Mouse (Mus musculus) liver, adult 2 months (tissue): Measurements from ENCODE around the gene Epb41l3. TPM values are rescaled to one million over a fixed set of nuclear protein-coding genes. Genes with fewer than 3 reads are reported as not detected.

Experiments used
- DNase-seq: peaks from one replicate; pipeline ENCODE4 v3.0.0-alpha.2; 2011; ENCODE audit warnings: low read depth, low spot score; ENCODE audit errors: extremely low read depth
- H3K27ac ChIP-seq: fragments of 200-500 bp; replicated peaks from 2 replicates; pipeline ENCODE4 v1.5.1; 2012; ENCODE audit warnings: low read depth, mild to moderate bottlenecking, control low read depth, inconsistent platforms, low read length; ENCODE audit not compliant: insufficient read depth
- H3K27me3 ChIP-seq: fragments of 200-500 bp; 2 replicates; pipeline ENCODE4 v1.6.1; 2012; ENCODE audit warnings: mild to moderate bottlenecking, moderate library complexity, low read length, inconsistent platforms; ENCODE audit not compliant: control insufficient read depth, insufficient read depth
- H3K36me3 ChIP-seq: fragments of 200-500 bp; 2 replicates; pipeline ENCODE4 v1.6.1; 2012; ENCODE audit warnings: low read length, inconsistent platforms; ENCODE audit not compliant: control insufficient read depth, insufficient read depth
- H3K4me1 ChIP-seq: fragments of 200-500 bp; 2 replicates; pipeline ENCODE4 v1.6.1; 2011; ENCODE audit warnings: low read length; ENCODE audit not compliant: control insufficient read depth, insufficient read depth
- H3K4me3 ChIP-seq: fragments of 200-500 bp; 2 replicates; pipeline ENCODE4 v1.5.1; 2011; ENCODE audit warnings: low read depth, mild to moderate bottlenecking, control low read depth, low read length, moderate library complexity; ENCODE audit not compliant: insufficient read depth
- H3K79me2 ChIP-seq: fragments of 200-500 bp; 2 replicates; pipeline ENCODE4 v1.6.1; 2012; ENCODE audit warnings: inconsistent platforms, mild to moderate bottlenecking, low read length, moderate library complexity; ENCODE audit not compliant: control insufficient read depth, insufficient read depth
- H3K9ac ChIP-seq: fragments of 200-500 bp; 2 replicates; pipeline ENCODE4 v1.6.1; 2012; ENCODE audit warnings: low read depth, mild to moderate bottlenecking, control low read depth, inconsistent platforms, low read length
- CTCF ChIP-seq: fragments of 200-500 bp; IDR thresholded peaks from 2 replicates; pipeline ENCODE4 v1.5.1; 2011; ENCODE audit warnings: low read depth, low read length, control low read depth
- POLR2A ChIP-seq: fragments of 200-500 bp; IDR thresholded peaks from 2 replicates; pipeline ENCODE4 v1.6.1; 2011; ENCODE audit warnings: low read length, control low read depth; ENCODE audit not compliant: insufficient read depth; ENCODE audit errors: extremely low read depth
- WGBS: fragments of 180-500 bp; shearing (Covaris S2); methylation state at CpG from one replicate; pipeline ENCODE4 v1.1.7; 2018; 5-methylcytosine and 5-hydroxymethylcytosine counted together
- polyA plus RNA-seq: library from polyadenylated mRNA; depleted of rRNA; stranded (reverse); fragments of >200 nt; gene quantifications from 2 replicates; pipeline ENCODE4 v1.2.3, GENCODE M21; 2012
- total RNA-seq: library from RNA; depleted of rRNA; stranded (reverse); fragments of >200 nt; gene quantifications from 2 replicates; pipeline ENCODE4 v1.2.3, GENCODE M21; 2014

Gene Epb41l3
- total and polyA plus RNA-seq, 2 experiments, result 0.69 to 3.6 TPM

GRCm38 (mm10) chr17:69255834-69256233 lies 180.4 kb downstream of the Epb41l3 start:
- no peak for TF ChIP-seq POLR2A
- Histone ChIP-seq H3K27me3 (no peaks in the 10 kb centered on the region), H3K4me3 (no peak overlapping the region), H3K9ac (no peak overlapping the region), H3K4me1 (no peaks in the 10 kb centered on the region), H3K36me3 (no peaks in the 10 kb centered on the region), H3K27ac (no peak overlapping the region), H3K79me2 (no peaks in the 10 kb centered on the region)
- 82% methylated on average over 9 of the region's 9 CpGs for WGBS
- DNase-seq, result no peak

DNA sequence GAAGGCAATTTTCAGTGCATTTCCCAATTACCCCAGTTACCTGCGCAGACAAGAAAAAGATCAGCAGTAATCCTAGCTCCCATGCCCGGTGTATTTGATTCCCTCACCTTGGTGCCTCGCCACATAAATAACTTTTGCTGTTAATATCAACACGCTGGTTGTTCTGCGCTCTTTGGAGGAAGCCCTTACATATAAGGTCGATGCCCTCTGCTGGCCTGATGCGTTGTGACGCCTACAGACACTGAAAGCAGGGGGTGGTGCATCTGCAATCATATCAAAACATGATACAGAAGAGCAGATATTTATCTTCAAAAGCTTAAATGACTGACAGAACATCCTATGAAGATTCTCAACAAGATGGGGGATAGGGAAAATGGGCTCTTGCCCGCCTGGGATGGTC lies 181.0 kb downstream of the Epb41l3 start:
- Histone ChIP-seq H3K27ac (no peak overlapping the region), H3K9ac (no peak overlapping the region), H3K79me2 (no peaks in the 10 kb centered on the region), H3K36me3 (no peaks in the 10 kb centered on the region), H3K4me3 (no peak overlapping the region), H3K27me3 (no peaks in the 10 kb centered on the region), H3K4me1 (no peaks in the 10 kb centered on the region)
- no peak for DNase-seq
- 44% methylated on average over 9 of the region's 9 CpGs for WGBS
- TF ChIP-seq POLR2A, result no peak
- TF ChIP-seq CTCF, result no peak

DNA sequence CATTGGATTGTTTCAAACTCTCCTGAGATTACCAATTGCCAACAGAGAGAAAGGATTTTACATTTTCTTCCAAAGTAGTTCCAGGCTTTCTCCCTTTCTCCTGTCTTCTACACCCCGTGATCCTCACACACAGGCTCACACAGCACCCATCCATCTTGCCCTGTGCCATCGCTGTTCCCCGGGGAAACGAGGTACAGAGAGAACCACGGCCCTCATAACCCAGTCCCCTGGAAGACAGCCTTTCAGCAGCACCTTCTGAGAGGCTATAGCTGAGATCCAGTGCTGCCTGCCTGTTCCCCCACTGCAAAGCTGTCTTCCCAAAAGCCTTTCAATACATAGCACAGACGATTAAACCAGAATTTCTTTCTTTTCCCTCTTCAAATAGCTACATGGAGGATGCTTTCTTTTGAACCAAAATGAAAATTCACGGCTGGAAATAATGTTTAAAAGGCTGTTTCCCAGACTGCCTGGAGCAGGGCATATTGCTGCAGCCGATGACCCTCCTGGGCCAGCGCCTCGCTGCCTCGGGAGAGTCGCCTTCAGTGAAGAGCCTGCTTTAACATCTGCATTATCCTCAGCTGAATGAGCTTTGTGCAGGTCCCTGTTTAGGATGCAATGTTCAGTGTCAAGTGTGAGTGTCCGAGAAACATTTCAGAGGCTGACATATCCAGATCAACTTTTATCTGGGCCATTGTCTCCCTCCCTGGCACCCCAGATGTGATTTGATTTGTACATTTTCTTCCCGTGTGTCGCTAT lies 188.5 kb downstream of the Epb41l3 start:
- Histone ChIP-seq H3K36me3 (no peaks in the 10 kb centered on the region), H3K4me3 (no peak overlapping the region), H3K27me3 (no peaks in the 10 kb centered on the region), H3K9ac (no peak overlapping the region), H3K4me1 (no peaks in the 10 kb centered on the region), H3K79me2 (no peaks in the 10 kb centered on the region), H3K27ac (no peak overlapping the region)
- 79% methylated on average over 15 of the region's 15 CpGs for WGBS
- no peak for TF ChIP-seq POLR2A
- TF ChIP-seq CTCF, result no peak
- DNase-seq, result no peak

DNA sequence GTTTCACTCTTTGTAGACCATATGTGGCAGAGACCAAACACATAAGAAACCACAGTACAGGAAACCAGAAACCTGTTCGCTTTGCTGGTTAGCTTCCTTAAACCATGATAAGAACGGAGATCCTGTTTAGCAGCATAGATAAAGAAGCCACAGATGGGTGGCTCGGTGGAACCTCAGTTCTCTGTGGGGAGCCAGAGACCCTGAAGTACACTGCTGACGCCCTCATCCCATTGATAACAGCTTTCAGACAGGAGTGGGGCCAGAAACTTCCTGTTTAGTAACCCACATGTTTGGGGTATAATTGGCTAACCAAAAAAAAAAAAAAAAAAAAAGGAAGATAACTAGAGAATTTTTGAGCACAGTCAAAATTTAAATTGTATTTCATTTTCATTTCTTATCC lies 189.7 kb downstream of the Epb41l3 start:
- no peak for TF ChIP-seq POLR2A
- TF ChIP-seq CTCF, result no peak
- no peak for DNase-seq
- H3K4me3 ChIP-seq, result no peak overlapping the region
- whole genome bisulfite sequencing, result 45% methylated on average over 4 of the region's 4 CpGs
- H3K9ac ChIP-seq, result no peak overlapping the region
- no peak overlapping the region for H3K27ac ChIP-seq
- no peaks in the 10 kb centered on the region for H3K27me3 ChIP-seq
- no peaks in the 10 kb centered on the region for H3K36me3 ChIP-seq
- no peaks in the 10 kb centered on the region for H3K79me2 ChIP-seq
- H3K4me1 ChIP-seq, result no peaks in the 10 kb centered on the region

GRCm38 (mm10) chr17:69265759-69266463 lies 190.4 kb downstream of the Epb41l3 start:
- Histone ChIP-seq H3K79me2 (no peaks in the 10 kb centered on the region), H3K36me3 (no peaks in the 10 kb centered on the region), H3K4me1 (no peaks in the 10 kb centered on the region), H3K4me3 (no peak overlapping the region), H3K27me3 (no peaks in the 10 kb centered on the region), H3K9ac (no peak overlapping the region), H3K27ac (no peak overlapping the region)
- no peak for DNase-seq
- 69% methylated on average over 17 of the region's 17 CpGs for WGBS
- TF ChIP-seq POLR2A (no peak), CTCF (no peak)

DNA sequence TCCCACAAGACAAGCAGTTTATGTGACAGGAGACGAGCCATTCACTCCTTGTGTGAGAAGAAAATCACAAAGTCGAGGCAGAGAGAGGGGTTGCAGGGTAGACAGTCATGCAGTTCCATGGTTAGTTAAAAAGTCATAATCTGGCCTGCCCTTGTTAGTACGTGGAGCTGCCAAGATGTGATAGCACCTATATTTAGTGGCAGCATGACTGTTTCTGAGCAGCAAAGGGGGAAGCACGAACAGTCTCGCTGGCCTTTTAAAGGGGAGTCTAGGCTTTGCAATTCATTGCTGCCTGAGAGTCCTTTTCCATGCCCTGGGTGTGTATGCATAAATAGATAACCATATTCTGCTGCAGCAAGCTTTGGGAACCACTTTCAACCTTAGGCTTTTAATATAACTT lies 191.5 kb downstream of the Epb41l3 start:
- Histone ChIP-seq H3K79me2 (no peaks in the 10 kb centered on the region), H3K4me1 (no peaks in the 10 kb centered on the region), H3K27ac (no peak overlapping the region), H3K4me3 (no peak overlapping the region), H3K27me3 (no peaks in the 10 kb centered on the region), H3K9ac (no peak overlapping the region), H3K36me3 (no peaks in the 10 kb centered on the region)
- WGBS, result 82% methylated on average over 5 of the region's 5 CpGs
- TF ChIP-seq CTCF, result no peak
- no peak for TF ChIP-seq POLR2A
- no peak for DNase-seq
